Mouse (Mus musculus) kidney, embryonic 15.5 days (tissue): ENCODE measurements at regions not wholly inside any gene's neighbourhood (a gene's known extent, or its start where the extent isn't known, plus 50 kb on each side); places are given as distances from the start of the nearest gene placed in this dataset.
"Not testable (repeated sequence)": the region's sequence is repeated elsewhere in the genome, so short reads cannot be mapped to it uniquely, and the experiment has no call there.

Experiments used
- ATAC-seq: fragments of 200-750 bp; cut with Nextera tagmentation; replicated peaks from 2 replicates; pipeline ENCODE4 v1.8.0; 2017; ENCODE audit warnings: moderate TSS enrichment; ENCODE audit not compliant: low FRiP score
- H3K27ac ChIP-seq: fragments of 300-500 bp; sonication (generic); 2 replicates; pipeline ENCODE4 v1.5.1; 2015; ENCODE audit warnings: mild to moderate bottlenecking, inconsistent platforms
- H3K27me3 ChIP-seq: fragments of 300-500 bp; sonication (generic); 2 replicates; pipeline ENCODE4 v1.6.1; 2015; ENCODE audit warnings: inconsistent platforms
- H3K36me3 ChIP-seq: fragments of 300-500 bp; sonication (generic); 2 replicates; pipeline ENCODE4 v1.6.1; 2015; ENCODE audit warnings: inconsistent platforms
- H3K4me1 ChIP-seq: fragments of 300-500 bp; sonication (generic); 2 replicates; pipeline ENCODE4 v1.6.1; 2015; ENCODE audit warnings: inconsistent platforms
- H3K4me2 ChIP-seq: fragments of 300-500 bp; sonication (generic); 2 replicates; pipeline ENCODE4 v1.6.1; 2015; ENCODE audit warnings: moderate library complexity, mild to moderate bottlenecking, inconsistent platforms
- H3K4me3 ChIP-seq: fragments of 300-500 bp; sonication (generic); replicated peaks from 2 replicates; pipeline ENCODE4 v1.5.1; 2015; ENCODE audit warnings: mild to moderate bottlenecking, inconsistent platforms
- H3K9ac ChIP-seq: fragments of 300-500 bp; sonication (generic); 2 replicates; pipeline ENCODE4 v1.6.1; 2015; ENCODE audit warnings: mild to moderate bottlenecking, inconsistent platforms
- H3K9me3 ChIP-seq: fragments of 300-500 bp; sonication (generic); replicated peaks from 2 replicates; pipeline ENCODE4 v1.6.1; 2016; ENCODE audit warnings: inconsistent platforms
- WGBS: fragments of 180-500 bp; shearing (Covaris S2); methylation state at CpG from one replicate; pipeline ENCODE4 v1.1.7; 2015; ENCODE audit warnings: mixed read lengths; 5-methylcytosine and 5-hydroxymethylcytosine counted together

DNA sequence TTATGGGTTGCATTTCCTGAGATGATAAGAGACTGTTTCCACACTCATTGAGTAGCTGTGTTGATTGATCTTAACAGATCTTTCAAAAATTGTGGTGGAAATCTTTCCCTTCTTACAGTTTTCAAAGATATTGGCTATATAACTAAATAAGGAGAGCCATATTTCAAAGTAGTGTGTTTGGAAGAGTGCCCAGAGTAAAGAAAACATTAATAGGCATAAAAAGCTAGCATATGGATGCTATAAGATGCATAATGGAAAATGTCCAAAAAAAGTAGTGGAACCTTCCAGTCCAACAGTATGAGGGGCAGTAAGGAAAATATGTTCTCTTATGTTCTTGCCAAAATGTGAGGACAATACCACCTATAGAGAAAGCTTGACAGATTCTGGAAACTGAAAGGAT is 137.2 kb upstream of the Speer3 start:
- no peaks in the 10 kb centered on the region for H3K27me3 ChIP-seq
- ATAC-seq: no peak

DNA sequence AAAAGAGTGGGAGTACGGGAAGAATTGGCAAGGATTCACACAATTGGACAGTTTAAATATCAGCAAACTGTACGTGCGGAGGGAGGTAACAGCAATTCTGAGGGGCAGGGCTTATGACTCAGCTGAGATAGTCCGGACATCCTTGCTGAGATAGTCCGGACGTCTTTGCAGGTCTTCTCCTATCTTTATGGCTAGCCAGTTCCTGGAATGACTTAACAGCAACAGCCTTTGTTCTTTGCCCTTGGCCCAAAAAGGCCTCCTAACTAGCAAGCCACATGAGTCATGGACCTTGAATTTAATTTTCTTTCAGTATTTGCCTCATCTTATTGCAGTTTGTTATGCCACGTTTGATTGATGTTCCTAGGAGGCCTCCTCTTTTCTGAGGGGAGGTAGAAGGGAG is 133.1 kb upstream of the Speer3 start:
- not testable (repeated sequence) for H3K27ac ChIP-seq, H3K27me3 ChIP-seq, ATAC-seq, H3K4me2 ChIP-seq, H3K9me3 ChIP-seq, H3K36me3 ChIP-seq, H3K9ac ChIP-seq, H3K4me3 ChIP-seq, H3K4me1 ChIP-seq
- WGBS: 83% methylated on average over 7 of the region's 7 CpGs

More for the DNA sequence above, 137.2 kb upstream of the Speer3 start:
- no peaks in the 10 kb centered on the region for H3K4me1 ChIP-seq
- H3K4me3 ChIP-seq: no peak overlapping the region
- no peak overlapping the region for H3K9ac ChIP-seq
- H3K9me3 ChIP-seq: 0 out of 2 replicates have a peak, but pooled peaks cover 3% of the 10 kb centered on the region
- H3K36me3 ChIP-seq: no peaks in the 10 kb centered on the region
- H3K27ac ChIP-seq: no peak overlapping the region
- H3K4me2 ChIP-seq: no peak overlapping the region

DNA sequence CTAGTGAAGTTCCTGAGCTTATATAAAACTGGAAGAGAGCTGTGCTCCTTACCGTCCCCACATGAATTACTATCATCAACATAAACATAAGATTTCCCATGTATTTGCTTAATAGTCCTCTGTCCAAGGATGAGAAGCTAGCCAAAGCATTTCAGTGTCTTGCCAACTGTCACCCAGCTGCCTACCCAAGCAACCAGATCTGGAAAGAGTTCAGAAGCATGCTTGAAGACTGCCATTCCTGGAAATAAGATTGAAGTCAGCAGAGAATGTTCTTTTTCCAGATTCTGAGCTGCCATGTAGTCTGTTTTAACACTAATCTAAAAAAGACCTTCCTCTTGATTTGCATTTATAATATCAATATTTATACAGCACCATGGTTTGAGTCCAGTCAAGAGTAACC is 131.9 kb upstream of the Speer3 start:
- 66% methylated on average over 1 of the region's 1 CpGs for WGBS
- no peak overlapping the region for H3K4me3 ChIP-seq
- no peak overlapping the region for H3K27ac ChIP-seq
- no peak overlapping the region for H3K4me2 ChIP-seq
- H3K4me1 ChIP-seq: no peaks in the 10 kb centered on the region
- 0 out of 2 replicates have a peak, but pooled peaks cover 3% of the 10 kb centered on the region for H3K9me3 ChIP-seq
- no peaks in the 10 kb centered on the region for H3K27me3 ChIP-seq
- H3K9ac ChIP-seq: no peak overlapping the region
- no peak for ATAC-seq
- H3K36me3 ChIP-seq: no peaks in the 10 kb centered on the region

GRCm38 (mm10) chr5:13667444-13667843 is 124.0 kb upstream of the Speer3 start:
- no peak overlapping the region for H3K4me2 ChIP-seq
- no peaks in the 10 kb centered on the region for H3K36me3 ChIP-seq
- WGBS: 87% methylated on average over 1 of the region's 1 CpGs
- H3K9ac ChIP-seq: no peak overlapping the region
- ATAC-seq: no peak
- no peak overlapping the region for H3K4me3 ChIP-seq
- no peak overlapping the region for H3K27ac ChIP-seq
- H3K4me1 ChIP-seq: no peaks in the 10 kb centered on the region
- no peaks in the 10 kb centered on the region for H3K9me3 ChIP-seq
- no peaks in the 10 kb centered on the region for H3K27me3 ChIP-seq

GRCm38 (mm10) chr5:13668840-13669239 is 122.6 kb upstream of the Speer3 start:
- H3K4me3 ChIP-seq: no peak overlapping the region
- no peak overlapping the region for H3K27ac ChIP-seq
- H3K4me1 ChIP-seq: no peaks in the 10 kb centered on the region
- no peaks in the 10 kb centered on the region for H3K27me3 ChIP-seq
- no peak for ATAC-seq
- H3K4me2 ChIP-seq: no peak overlapping the region
- no peaks in the 10 kb centered on the region for H3K9me3 ChIP-seq
- no peak overlapping the region for H3K9ac ChIP-seq
- H3K36me3 ChIP-seq: no peaks in the 10 kb centered on the region

DNA sequence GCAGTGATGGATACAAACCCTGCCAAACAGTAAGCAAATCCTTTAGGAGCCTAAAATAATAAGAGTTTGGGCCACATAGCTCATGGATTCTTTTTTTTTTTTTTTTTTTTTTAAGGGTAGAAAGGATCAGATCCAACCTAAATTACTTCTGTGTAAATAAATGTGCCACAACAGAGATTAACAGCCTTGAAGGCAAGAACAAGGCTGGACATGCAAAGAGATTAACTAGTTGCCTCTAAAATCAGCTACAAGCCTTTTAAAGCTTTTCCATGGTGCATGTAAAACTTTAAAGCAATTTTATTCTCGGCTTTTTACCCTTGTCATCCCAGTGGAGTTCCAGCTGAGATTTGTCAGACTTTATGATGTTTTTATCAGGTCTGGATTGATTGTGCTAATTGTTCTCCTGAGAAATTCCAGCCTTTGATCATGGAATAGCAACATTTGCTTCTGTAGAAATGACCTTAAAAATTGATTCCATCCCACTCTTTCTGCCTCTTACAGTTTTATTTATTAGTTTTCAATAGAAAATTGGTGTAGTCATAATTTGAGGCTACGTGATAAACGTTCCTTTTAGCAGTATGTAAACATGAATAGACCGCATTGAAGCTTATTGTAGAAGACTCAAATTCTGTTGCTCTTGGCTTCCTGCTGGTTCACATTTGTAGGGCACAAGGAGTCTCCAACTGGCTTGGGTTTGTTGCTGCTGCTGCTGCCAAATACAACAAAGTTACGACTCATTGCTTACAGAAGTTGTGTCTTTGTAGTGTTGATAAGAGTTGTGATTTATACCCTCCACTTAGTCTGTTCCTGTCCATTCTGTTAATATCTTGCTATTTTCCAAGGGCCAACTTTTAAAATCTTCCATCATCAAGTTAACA is 100.3 kb upstream of the Speer3 start:
- H3K9ac ChIP-seq: no peak overlapping the region
- H3K4me1 ChIP-seq: no peaks in the 10 kb centered on the region
- H3K36me3 ChIP-seq: no peaks in the 10 kb centered on the region
- H3K4me2 ChIP-seq: no peak overlapping the region
- H3K4me3 ChIP-seq: no peak overlapping the region
- H3K27me3 ChIP-seq: no peaks in the 10 kb centered on the region
- WGBS: 40% methylated on average over 5 of the region's 5 CpGs
- no peaks in the 10 kb centered on the region for H3K9me3 ChIP-seq
- peak; percentile 92 for ATAC-seq
- peak overlapping the region; percentile 68 for H3K27ac ChIP-seq

DNA sequence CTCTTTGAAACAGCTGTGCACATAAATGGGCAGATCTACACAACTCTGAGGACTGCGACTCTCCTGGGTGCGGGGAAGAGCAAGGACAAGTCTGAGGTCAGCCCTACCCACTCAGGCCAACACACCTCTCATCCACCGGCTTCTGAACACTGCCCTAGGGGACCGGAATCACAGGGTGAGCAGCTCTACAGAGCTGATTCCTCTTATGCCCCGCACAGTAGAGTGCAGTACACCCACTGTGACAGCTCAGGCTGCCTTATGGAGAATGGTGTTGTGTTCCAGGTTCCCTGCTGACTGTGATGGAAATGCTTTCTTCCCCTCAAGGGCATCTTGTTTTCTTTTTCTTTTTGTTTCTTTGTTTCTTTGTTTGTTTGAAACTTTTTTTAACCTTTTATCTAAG is 96.6 kb upstream of the Speer3 start:
- H3K9me3 ChIP-seq: no peaks in the 10 kb centered on the region
- no peak overlapping the region for H3K9ac ChIP-seq
- 57% methylated on average over 5 of the region's 5 CpGs for WGBS
- no peaks in the 10 kb centered on the region for H3K27me3 ChIP-seq
- no peaks in the 10 kb centered on the region for H3K36me3 ChIP-seq
- no peak for ATAC-seq
- H3K4me2 ChIP-seq: no peak overlapping the region
- H3K4me3 ChIP-seq: no peak overlapping the region
- H3K27ac ChIP-seq: no peak overlapping the region
- H3K4me1 ChIP-seq: no peaks in the 10 kb centered on the region
